Mouse (Mus musculus) cerebellum, postnatal 10 days (tissue): ENCODE measurements around the gene Diablo.
"Not testable (repeated sequence)": the region's sequence is repeated elsewhere in the genome, so short reads cannot be mapped to it uniquely, and the experiment has no call there.

Source experiments
- DNase-seq, 2 experiments: peaks; one replicate each; pipeline ENCODE4 v3.0.0; 2021; ENCODE audit warnings: mixed read lengths in 2 of 2

Gene Diablo

GRCm38 (mm10) chr5:123523692-123524392, at the start of gene Diablo:
Gene Diablo, minus strand, starts transcription at chr5:123524176.
- peak; percentile 99 for DNase-seq

GRCm38 (mm10) chr5:123573362-123573761, 49.4 kb upstream of the Diablo start:
- no peak for DNase-seq

DNA sequence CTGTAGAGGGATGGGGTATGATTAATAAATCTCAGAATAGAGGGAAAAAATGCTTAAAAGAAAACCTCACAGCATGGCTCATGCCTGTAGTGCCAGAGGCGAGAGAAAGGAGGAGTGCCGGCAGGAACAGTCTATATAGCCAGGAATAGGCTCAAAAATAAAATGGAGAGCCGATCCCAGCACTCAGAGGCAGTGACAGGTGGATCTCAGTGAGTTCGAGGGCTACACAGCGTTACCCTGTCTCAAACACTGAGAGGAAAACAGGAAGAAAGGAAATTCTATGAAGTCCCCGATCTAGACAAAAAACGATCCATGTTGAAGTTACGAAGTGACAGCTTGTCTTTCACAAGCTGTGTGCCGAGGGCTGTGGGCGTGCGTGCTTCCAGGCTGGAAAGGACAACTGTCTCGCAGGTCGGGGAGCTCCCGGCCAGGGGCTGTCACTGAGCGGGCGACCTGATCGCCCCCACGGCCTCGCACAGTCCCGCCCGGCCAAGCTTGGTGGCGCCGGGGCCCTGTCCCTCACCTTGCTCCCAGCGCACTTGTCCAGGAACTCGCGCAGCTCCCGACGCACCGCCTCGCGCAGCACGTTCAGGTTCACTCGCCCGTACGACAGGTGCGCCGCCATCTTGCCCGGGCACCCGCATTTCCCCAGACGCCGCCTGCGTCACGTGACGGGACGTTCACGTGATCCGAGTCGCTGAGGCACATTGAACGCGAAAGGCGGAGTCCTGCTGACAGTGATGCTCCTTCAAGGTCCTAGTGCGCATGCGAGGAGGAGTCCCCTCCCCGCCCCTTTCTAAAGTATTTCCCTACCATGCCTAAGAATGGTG, 48.6 kb upstream of the Diablo start, which contains the start of gene Vps33a:
Vps33a (minus strand) TSS at position 682 of the 830 bp plus-strand sequence.
- peak; percentile 99 for DNase-seq

- DNase-seq: no peak
These were observed 37.2 kb upstream of the Diablo start for GRCm38 (mm10) chr5:123561128-123561527.

DNA sequence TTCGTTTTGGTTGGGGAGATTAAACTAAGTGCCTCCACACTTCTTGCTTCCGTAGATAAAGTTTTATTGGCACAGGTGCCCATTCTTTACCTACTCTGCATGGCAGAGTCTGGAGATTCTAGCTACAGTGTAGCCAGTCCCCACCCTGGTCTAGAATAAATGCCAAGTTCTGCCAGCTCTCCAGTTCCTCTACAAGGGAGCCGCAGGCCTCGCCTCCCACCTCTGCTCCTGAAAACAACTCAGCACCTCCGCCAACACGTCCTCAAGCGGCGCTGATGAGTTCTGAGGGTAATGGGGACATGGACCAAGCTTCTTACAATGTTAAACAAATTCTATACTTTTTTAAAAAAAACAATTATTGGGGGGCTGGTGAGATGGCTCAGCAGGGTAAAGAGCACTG, 35.6 kb upstream of the Diablo start:
- no peak for DNase-seq

DNA sequence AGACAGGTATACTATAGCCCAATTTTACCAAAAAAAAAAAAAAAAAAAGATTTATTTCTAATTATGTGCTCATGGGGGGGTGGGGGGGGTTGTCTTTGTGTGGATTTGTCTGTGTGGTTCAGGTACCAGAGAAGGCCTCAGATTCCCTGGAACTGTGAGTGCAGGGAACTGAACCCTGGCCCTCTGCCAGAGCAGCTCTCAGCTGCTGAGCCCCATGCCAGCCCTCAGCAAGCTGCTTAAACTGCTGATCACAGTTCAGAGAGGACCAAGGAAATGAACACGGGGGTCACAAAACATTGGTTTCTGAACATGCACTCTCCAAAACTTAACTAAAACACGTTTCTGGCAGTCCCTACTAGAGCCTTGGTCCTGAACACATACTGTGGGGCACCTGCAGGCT, 32.5 kb upstream of the Diablo start:
- DNase-seq: peak; percentile 89 to 93

DNA sequence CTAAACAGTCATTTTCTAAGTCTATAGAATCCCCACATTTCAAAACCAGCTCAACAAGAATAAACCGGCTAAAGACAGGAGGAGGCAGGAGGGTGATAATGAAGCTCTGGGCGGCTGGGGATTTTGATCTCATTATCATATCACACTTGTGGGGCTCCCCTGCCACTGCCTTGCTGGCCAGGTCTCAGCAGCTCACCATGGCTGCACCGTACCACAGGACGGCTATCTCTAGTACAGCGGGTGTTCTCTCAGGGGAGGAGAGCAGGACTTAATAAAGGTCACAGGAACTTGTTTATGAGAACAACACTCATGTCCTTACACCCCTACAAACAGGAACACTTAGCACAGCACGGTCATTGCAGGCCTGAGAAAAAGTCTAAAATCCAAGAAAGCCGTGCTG, 31.7 kb upstream of the Diablo start:
- no peak for DNase-seq

DNA sequence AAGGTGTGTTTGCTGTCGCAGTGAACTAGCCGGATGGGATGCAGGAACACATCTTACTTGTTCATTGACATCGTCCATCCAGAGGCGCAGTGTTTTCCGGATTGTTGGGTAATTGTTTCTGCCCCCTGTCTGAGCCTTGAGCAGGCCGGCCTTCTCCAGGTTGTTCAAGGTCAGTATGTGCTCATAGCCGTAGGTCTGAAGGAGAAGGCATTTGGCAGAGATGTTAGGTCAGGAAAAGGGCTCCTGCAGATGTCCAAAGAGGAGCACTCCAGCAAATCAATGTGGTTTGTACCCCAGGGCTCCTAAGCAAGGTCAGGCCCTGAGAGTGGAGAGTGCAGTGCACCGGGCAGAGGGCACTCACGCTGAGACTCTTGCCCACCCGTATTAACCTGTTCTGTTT, 9.8 kb upstream of the Diablo start:
- no peak for DNase-seq

GRCm38 (mm10) chr5:123530056-123530455, 6.1 kb upstream of the Diablo start:
- DNase-seq: no peak

DNA sequence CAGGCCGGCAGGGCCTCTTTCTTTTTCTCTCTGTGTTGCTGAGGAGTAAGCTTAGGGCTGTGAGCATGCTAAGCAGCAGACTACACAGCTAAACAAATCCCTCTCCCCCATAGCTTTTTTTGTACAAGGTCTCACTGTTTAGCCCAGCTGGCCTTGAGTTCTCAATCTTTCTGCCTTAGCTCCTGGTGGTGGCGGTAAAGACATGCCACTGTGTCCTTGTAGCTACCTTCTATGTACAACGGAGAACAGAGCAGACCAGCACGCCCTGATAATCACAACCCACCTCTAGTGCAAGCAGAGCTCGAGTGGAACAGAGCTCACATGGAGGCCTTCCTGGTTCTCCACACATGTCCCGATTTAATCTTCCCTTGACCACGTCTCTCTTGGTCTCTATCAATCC, 4.7 kb upstream of the Diablo start:
- DNase-seq: no peak

- no peak for DNase-seq
These were observed 2.0 kb upstream of the Diablo start for GRCm38 (mm10) chr5:123525916-123526495.

DNA sequence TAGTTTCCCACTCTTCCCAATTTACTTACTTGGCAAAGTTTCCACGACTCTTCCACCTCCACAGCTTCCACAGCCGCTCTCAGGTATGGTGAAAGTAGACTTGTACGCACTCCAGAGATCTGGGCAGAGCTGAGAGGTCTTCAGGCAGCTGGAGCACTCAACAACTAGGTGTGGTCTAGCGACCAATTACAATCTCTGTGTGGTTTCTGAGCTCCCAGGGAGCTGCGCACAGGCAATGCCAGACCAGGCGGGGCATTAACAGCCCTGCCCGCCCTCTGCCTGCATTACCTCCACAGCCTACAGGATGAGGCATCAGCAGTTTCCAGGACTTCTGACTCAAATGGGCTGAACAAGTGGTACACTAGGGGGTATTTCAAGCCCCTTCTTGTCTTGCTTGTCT, 1.3 kb upstream of the Diablo start, which contains the start of gene Gm49027:
Gm49027 (minus strand) TSS at position 208 of the 400 bp plus-strand sequence.
- DNase-seq: no peak

DNA sequence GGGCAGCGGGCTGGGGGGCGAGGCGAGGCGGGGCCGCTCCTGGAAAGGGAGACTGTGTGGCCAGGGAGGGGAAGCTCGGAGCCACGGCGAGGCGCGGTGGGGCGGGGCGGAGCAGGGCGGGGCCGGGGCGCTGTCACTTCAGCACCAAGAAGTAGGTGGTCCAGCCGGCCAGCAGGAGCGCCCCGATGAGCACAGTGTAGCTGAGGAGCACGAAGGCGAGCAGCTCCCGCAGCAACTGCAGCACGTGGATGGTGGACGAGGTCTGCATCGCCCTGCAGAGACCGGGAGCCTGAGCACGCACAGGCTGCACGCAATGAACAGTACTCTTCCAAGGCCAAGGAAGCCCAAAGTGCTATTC, 396 bp upstream of the Diablo start:
- DNase-seq: no peak

DNA sequence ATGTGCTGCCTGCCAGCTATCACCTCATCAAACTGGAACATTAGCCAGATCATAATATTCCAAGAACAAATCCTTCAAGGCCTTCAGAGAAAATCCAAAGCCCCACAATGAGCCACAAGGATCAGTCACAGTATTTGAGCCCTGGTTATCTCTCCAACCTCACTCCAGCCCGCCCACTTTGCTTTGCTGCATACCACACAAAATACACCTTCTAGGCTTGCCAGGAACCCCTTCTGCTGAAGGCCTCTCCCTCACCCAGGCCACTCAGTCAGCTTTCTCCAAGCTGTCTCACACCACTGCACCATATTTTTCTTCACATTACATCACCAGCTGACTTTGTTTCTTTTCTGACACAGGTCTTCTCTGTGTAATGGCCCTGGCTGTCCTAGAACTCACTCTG, 1.8 kb downstream of the Diablo start:
- DNase-seq: no peak

DNA sequence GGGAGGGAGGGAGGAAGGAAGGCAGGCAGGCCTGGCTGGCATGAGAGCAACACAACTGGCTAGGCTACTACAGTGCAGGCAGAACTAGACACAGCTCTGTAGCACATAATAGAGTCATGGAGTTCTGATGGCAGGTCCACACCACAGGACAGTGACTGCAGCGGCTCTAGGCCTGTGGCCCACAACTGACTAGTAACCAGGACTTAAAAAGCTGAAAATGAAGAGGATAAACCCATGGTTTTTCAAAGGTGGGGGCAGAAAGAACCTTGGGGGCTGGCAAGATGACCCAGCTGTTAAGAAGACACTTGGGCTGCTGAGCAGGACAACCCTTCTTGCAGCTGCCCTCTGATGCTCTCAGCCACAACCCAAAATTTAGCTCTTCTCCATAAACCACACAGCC, 2.4 kb downstream of the Diablo start:
- no peak for DNase-seq

GRCm38 (mm10) chr5:123520666-123521065, 3.3 kb downstream of the Diablo start:
- DNase-seq: no peak

DNA sequence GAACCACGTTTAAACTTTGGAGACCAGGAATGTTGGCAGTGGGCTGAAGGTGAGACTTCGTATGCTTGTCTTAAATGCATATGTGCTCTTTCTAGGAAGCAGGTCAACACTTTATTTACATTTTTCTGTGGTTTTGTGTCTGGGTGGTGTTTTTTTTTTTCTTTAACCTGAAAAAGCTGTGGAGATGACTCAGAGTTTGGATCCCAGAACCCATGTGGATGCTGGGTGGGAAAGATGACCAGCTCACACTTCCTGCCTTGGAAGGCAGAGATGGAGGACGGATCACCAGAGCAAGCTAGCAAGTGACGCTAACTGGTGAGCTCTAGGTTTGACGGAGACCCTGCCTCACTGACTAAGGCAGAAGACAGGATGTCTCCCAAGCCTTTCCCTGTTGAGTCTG, 9.1 kb downstream of the Diablo start:
- DNase-seq: no peak

DNA sequence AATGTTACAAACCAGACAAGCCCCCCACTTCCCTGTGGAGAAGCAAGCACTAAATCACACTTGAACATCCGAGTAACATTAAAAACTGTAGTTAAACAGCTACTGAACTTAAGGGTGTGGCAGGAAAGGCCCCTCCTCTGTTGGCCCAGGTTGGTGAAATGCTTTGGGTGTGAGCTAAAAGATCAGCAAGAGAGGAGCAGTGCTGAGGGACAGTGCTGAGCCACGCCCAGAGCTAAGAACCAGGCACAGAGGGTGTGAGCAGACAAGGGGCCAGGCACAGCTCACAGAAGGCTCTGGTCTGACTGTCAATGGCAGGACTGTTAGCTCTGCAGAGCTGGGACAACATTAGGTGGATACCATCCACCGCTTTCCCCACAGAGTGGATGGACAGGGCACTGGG, 11.9 kb downstream of the Diablo start:
- no peak for DNase-seq

- DNase-seq: not testable (repeated sequence)
These were observed 12.6 kb downstream of the Diablo start for GRCm38 (mm10) chr5:123511426-123511825.

- no peak for DNase-seq
These were observed 13.8 kb downstream of the Diablo start, which contains the start of gene B3gnt4 for GRCm38 (mm10) chr5:123510160-123510559. Gene B3gnt4, plus strand, starts transcription at chr5:123510460.

GRCm38 (mm10) chr5:123508921-123509320, 15.1 kb downstream of the Diablo start:
- DNase-seq: no peak

DNA sequence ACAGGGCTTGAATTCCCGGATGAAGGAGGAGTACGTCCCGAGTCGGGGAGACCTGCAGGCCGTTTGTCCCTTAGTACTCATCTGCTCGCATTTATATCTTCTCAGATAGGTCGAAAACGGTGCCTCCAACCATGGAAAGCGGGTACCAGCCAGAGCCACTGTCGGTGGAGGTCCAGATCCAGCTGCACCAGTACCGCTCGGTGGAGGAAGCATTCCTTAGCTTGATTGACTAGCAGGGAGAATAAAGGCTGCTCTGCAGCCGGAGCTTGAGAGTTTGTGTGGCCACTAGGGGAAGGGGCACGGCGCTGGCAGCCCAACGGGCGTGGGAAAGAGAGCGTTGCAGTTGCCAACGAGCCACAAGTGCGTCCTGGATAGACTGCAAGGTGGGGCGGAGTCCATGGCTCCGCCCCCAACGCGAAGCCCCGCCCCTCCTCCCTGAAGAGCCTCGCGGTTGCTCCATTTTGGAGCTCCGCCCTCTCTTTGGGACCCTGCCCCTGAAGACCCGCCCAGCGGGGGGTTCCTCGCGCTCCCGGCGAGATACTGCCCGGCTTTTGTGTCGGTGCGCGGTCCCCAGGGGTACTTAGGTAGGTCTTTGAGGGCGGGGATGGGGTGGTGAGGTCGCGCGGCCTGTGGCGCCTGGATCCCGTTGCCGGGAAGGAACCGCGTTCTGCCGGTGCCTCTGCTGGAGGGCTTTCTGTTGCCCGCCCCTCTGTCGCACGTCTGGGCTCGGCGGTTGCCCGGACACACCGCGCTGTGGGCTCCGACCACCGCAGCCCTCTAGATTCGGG, 15.8 kb downstream of the Diablo start:
- DNase-seq: peak; percentile 88 to 91

DNA sequence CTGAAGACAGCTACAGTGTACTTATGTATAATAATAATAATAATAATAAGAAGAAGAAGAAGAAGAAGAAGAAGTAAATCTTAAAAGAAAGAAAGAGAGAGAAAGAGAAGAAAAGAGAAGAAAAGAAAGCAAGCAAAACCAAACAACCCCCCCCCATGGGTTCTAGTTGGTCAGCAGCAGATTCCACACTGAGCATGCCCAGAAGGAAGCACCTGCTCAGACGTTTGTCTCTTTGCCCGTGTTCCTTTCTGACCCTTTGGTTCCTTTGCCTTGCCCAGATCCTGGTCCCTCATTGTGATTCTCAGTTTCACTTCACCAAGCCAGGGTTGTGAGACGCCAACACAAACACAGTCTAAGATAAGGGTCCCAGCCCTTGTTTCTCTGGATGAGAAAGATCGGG, 22.0 kb downstream of the Diablo start:
- no peak for DNase-seq
